Mouse (Mus musculus) lung, postnatal 36 days (tissue): ENCODE results near the gene Cblb.
A peak's percentile ranks its signal among the peaks of the same experiment; 100 is the strongest.

Source experiments
- DNase-seq: peaks from one replicate; pipeline ENCODE4 v3.0.0; 2022; ENCODE audit warnings: mixed read lengths

The Cblb gene

GRCm38 (mm10) chr16:52040937-52041336, 9.9 kb downstream of the Cblb start:
- DNase-seq: no peak

- DNase-seq: no peak
These were observed 11.8 kb downstream of the Cblb start for GRCm38 (mm10) chr16:52042667-52043379.

GRCm38 (mm10) chr16:52043380-52044117, 12.5 kb downstream of the Cblb start:
- DNase-seq: no peak

- no peak for DNase-seq
These were observed 13.5 kb downstream of the Cblb start for GRCm38 (mm10) chr16:52044518-52044917.

- no peak for DNase-seq
These were observed 14.0 kb downstream of the Cblb start for GRCm38 (mm10) chr16:52044985-52045384.

GRCm38 (mm10) chr16:52046464-52046863, 15.4 kb downstream of the Cblb start:
- no peak for DNase-seq

- DNase-seq: no peak
These were observed 20.1 kb downstream of the Cblb start for GRCm38 (mm10) chr16:52051106-52051505.

- no peak for DNase-seq
These were observed 21.7 kb downstream of the Cblb start for GRCm38 (mm10) chr16:52052734-52053133.

GRCm38 (mm10) chr16:52055236-52055635, 24.2 kb downstream of the Cblb start:
- DNase-seq: no peak

- DNase-seq: peak; percentile 57
These were observed 25.1 kb downstream of the Cblb start for GRCm38 (mm10) chr16:52056164-52056563.

GRCm38 (mm10) chr16:52057335-52057734, 26.3 kb downstream of the Cblb start:
- DNase-seq: no peak

GRCm38 (mm10) chr16:52059535-52059934, 28.5 kb downstream of the Cblb start:
- DNase-seq: no peak

GRCm38 (mm10) chr16:52060100-52060719, 29.2 kb downstream of the Cblb start:
- DNase-seq: peak; percentile 80

- peak; percentile 77 for DNase-seq
These were observed 30.0 kb downstream of the Cblb start for GRCm38 (mm10) chr16:52061015-52061481.

GRCm38 (mm10) chr16:52064309-52065105, 33.5 kb downstream of the Cblb start:
- peak; percentile 37 for DNase-seq

GRCm38 (mm10) chr16:52067632-52068516, 36.8 kb downstream of the Cblb start:
- no peak for DNase-seq

GRCm38 (mm10) chr16:52068517-52068874, 37.5 kb downstream of the Cblb start:
- no peak for DNase-seq

- DNase-seq: no peak
These were observed 38.6 kb downstream of the Cblb start for GRCm38 (mm10) chr16:52069648-52070047.

- no peak for DNase-seq
These were observed 39.1 kb downstream of the Cblb start for GRCm38 (mm10) chr16:52070128-52070527.

GRCm38 (mm10) chr16:52071290-52071689, 40.3 kb downstream of the Cblb start:
- no peak for DNase-seq

- DNase-seq: peak; percentile 82
These were observed 40.8 kb downstream of the Cblb start for GRCm38 (mm10) chr16:52071766-52072209.

- DNase-seq: no peak
These were observed 45.6 kb downstream of the Cblb start for GRCm38 (mm10) chr16:52076652-52077051.
